Mouse (Mus musculus): ENCODE results near the gene Ptma. TPM values are rescaled to one million over a fixed set of nuclear protein-coding genes. Genes with fewer than 3 reads are reported as not detected.
"Not testable (repeated sequence)": the region's sequence is repeated elsewhere in the genome, so short reads cannot be mapped to it uniquely, and the experiment has no call there.

Ptma gene
- polyA plus RNA-seq, 1 experiment from 2014 or later: 3,239 TPM

GRCm38 (mm10) chr1:86533411-86534130 is 7.0 kb downstream of the Ptma start:
- Histone ChIP-seq H3K4me3 (no peak overlapping the region), H3K4me2 (no peak overlapping the region), H3K9me3 (replicated peaks) (no peaks in the 10 kb centered on the region), H3K4me1 (peaks cover 31% of the 10 kb centered on the region), H3K36me3 (ENCODE audit: poor library complexity, severe bottlenecking) (peaks cover 34% of the 10 kb centered on the region), H3K27me3 (no peaks in the 10 kb centered on the region), H3K9ac (no peak overlapping the region), H3K27ac (no peak overlapping the region; the same call in 1 of the 2 replicates)
- ATAC-seq: no peak
- 89% methylated on average over 6 of the region's 6 CpGs for WGBS

GRCm38 (mm10) chr1:86538383-86538782 is 11.9 kb downstream of the Ptma start:
- 57% methylated on average over 3 of the region's 3 CpGs for WGBS
- no peak overlapping the region for H3K4me3 ChIP-seq
- no peaks in the 10 kb centered on the region for H3K4me1 ChIP-seq
- ATAC-seq: no peak
- H3K36me3 ChIP-seq (ENCODE audit: poor library complexity, severe bottlenecking): peaks cover 29% of the 10 kb centered on the region
- H3K9me3 ChIP-seq (replicated peaks): no peaks in the 10 kb centered on the region
- H3K9ac ChIP-seq: no peak overlapping the region
- no peak overlapping the region for H3K27ac ChIP-seq
- H3K4me2 ChIP-seq: no peak overlapping the region
- no peaks in the 10 kb centered on the region for H3K27me3 ChIP-seq

- not testable (repeated sequence) for H3K4me1 ChIP-seq; H3K9me3 ChIP-seq (replicated peaks); H3K4me2 ChIP-seq; H3K9ac ChIP-seq; H3K4me3 ChIP-seq; H3K27ac ChIP-seq; H3K27me3 ChIP-seq; ATAC-seq
- 89% methylated on average over 12 of the region's 12 CpGs for WGBS
- H3K36me3 ChIP-seq (ENCODE audit: poor library complexity, severe bottlenecking): peaks cover 36% of the 10 kb centered on the region
These were observed 13.1 kb downstream of the Ptma start for GRCm38 (mm10) chr1:86539583-86539982.

- Histone ChIP-seq H3K9me3 (replicated peaks) (no peaks in the 10 kb centered on the region), H3K36me3 (ENCODE audit: poor library complexity, severe bottlenecking) (peaks cover 64% of the 10 kb centered on the region), H3K27ac (no peak overlapping the region), H3K27me3 (no peaks in the 10 kb centered on the region), H3K4me3 (no peak overlapping the region), H3K4me2 (no peak overlapping the region), H3K4me1 (0 out of 2 replicates have a peak, but pooled peaks cover 6% of the 10 kb centered on the region), H3K9ac (no peak overlapping the region)
- ATAC-seq: no peak
- 97% methylated on average over 2 of the region's 2 CpGs for WGBS
These were observed 16.1 kb downstream of the Ptma start for GRCm38 (mm10) chr1:86542584-86542983.

GRCm38 (mm10) chr1:86546797-86547196 is 20.3 kb downstream of the Ptma start:
- no peak overlapping the region for H3K4me3 ChIP-seq
- WGBS: 13% methylated on average over 3 of the region's 3 CpGs
- no peak overlapping the region for H3K9ac ChIP-seq
- no peak overlapping the region for H3K4me2 ChIP-seq
- no peak for ATAC-seq
- H3K4me1 ChIP-seq: 0 out of 2 replicates have a peak, but pooled peaks cover 6% of the 10 kb centered on the region
- no peaks in the 10 kb centered on the region for H3K27me3 ChIP-seq
- no peaks in the 10 kb centered on the region for H3K9me3 ChIP-seq (replicated peaks)
- peaks cover 60% of the 10 kb centered on the region for H3K36me3 ChIP-seq (ENCODE audit: poor library complexity, severe bottlenecking)
- H3K27ac ChIP-seq: no peak overlapping the region

- H3K9ac ChIP-seq: no peak overlapping the region
- H3K4me1 ChIP-seq: 0 out of 2 replicates have a peak, but pooled peaks cover 6% of the 10 kb centered on the region
- H3K4me2 ChIP-seq: no peak overlapping the region
- 84% methylated on average over 4 of the region's 4 CpGs for WGBS
- ATAC-seq: no peak
- no peak overlapping the region for H3K4me3 ChIP-seq
- no peaks in the 10 kb centered on the region for H3K27me3 ChIP-seq
- H3K36me3 ChIP-seq (ENCODE audit: poor library complexity, severe bottlenecking): peaks cover 22% of the 10 kb centered on the region; the same call in 1 of the 2 replicates
- H3K27ac ChIP-seq: no peak overlapping the region
- H3K9me3 ChIP-seq (replicated peaks): no peaks in the 10 kb centered on the region
These were observed 24.8 kb downstream of the Ptma start for GRCm38 (mm10) chr1:86551299-86551698.

GRCm38 (mm10) chr1:86551877-86552276 is 25.4 kb downstream of the Ptma start:
- H3K9ac ChIP-seq: no peak overlapping the region
- no peak overlapping the region for H3K27ac ChIP-seq
- ATAC-seq: no peak
- H3K4me3 ChIP-seq: no peak overlapping the region
- H3K36me3 ChIP-seq (ENCODE audit: poor library complexity, severe bottlenecking): peaks cover 20% of the 10 kb centered on the region
- 0 out of 2 replicates have a peak, but pooled peaks cover 3% of the 10 kb centered on the region for H3K4me1 ChIP-seq
- no peak overlapping the region for H3K4me2 ChIP-seq
- H3K9me3 ChIP-seq (replicated peaks): no peaks in the 10 kb centered on the region
- H3K27me3 ChIP-seq: no peaks in the 10 kb centered on the region
- WGBS: 26% methylated on average over 2 of the region's 2 CpGs

GRCm38 (mm10) chr1:86555665-86556064 is 29.1 kb downstream of the Ptma start:
- Histone ChIP-seq H3K9me3 (replicated peaks) (no peaks in the 10 kb centered on the region), H3K27ac (no peak overlapping the region), H3K4me3 (no peak overlapping the region), H3K36me3 (ENCODE audit: poor library complexity, severe bottlenecking) (peaks cover 14% of the 10 kb centered on the region), H3K9ac (no peak overlapping the region), H3K4me1 (no peaks in the 10 kb centered on the region), H3K4me2 (no peak overlapping the region), H3K27me3 (no peaks in the 10 kb centered on the region)
- 90% methylated on average over 3 of the region's 3 CpGs for WGBS
- no peak for ATAC-seq

- no peak for ATAC-seq
- 83% methylated on average over 7 of the region's 7 CpGs for WGBS
- no peak overlapping the region for H3K4me2 ChIP-seq
- H3K27me3 ChIP-seq: no peaks in the 10 kb centered on the region
- H3K4me3 ChIP-seq: no peak overlapping the region
- H3K4me1 ChIP-seq: no peaks in the 10 kb centered on the region
- peaks cover 22% of the 10 kb centered on the region for H3K36me3 ChIP-seq (ENCODE audit: poor library complexity, severe bottlenecking)
- no peak overlapping the region for H3K9ac ChIP-seq
- H3K9me3 ChIP-seq (replicated peaks): no peaks in the 10 kb centered on the region
- H3K27ac ChIP-seq: no peak overlapping the region
These were observed 31.3 kb downstream of the Ptma start for GRCm38 (mm10) chr1:86557872-86558271.

GRCm38 (mm10) chr1:86559232-86559631 is 32.7 kb downstream of the Ptma start:
- H3K27me3 ChIP-seq: no peaks in the 10 kb centered on the region
- no peak overlapping the region for H3K4me3 ChIP-seq
- no peaks in the 10 kb centered on the region for H3K9me3 ChIP-seq (replicated peaks)
- H3K9ac ChIP-seq: no peak overlapping the region
- peaks cover 36% of the 10 kb centered on the region for H3K36me3 ChIP-seq (ENCODE audit: poor library complexity, severe bottlenecking)
- WGBS: 89% methylated on average over 3 of the region's 3 CpGs
- ATAC-seq: no peak
- H3K27ac ChIP-seq: no peak overlapping the region
- no peak overlapping the region for H3K4me2 ChIP-seq
- no peaks in the 10 kb centered on the region for H3K4me1 ChIP-seq

GRCm38 (mm10) chr1:86562663-86563062 is 36.1 kb downstream of the Ptma start:
- 93% methylated on average over 2 of the region's 2 CpGs for WGBS
- Histone ChIP-seq H3K4me1 (no peaks in the 10 kb centered on the region), H3K9ac (no peak overlapping the region), H3K4me2 (no peak overlapping the region), H3K27me3 (no peaks in the 10 kb centered on the region), H3K9me3 (replicated peaks) (no peaks in the 10 kb centered on the region), H3K27ac (no peak overlapping the region), H3K36me3 (ENCODE audit: poor library complexity, severe bottlenecking) (peaks cover 28% of the 10 kb centered on the region), H3K4me3 (no peak overlapping the region)
- ATAC-seq: no peak

GRCm38 (mm10) chr1:86568409-86568808 is 41.9 kb downstream of the Ptma start:
- Histone ChIP-seq H3K9me3 (replicated peaks) (no peaks in the 10 kb centered on the region), H3K9ac (no peak overlapping the region), H3K4me3 (no peak overlapping the region), H3K36me3 (ENCODE audit: poor library complexity, severe bottlenecking) (peaks cover 18% of the 10 kb centered on the region), H3K4me1 (no peaks in the 10 kb centered on the region), H3K27me3 (no peaks in the 10 kb centered on the region), H3K27ac (no peak overlapping the region), H3K4me2 (no peak overlapping the region)
- WGBS: 88% methylated on average over 2 of the region's 2 CpGs
- no peak for ATAC-seq

Data from forebrain, embryonic 13.5 days (tissue).